Mouse (Mus musculus): ENCODE results near the gene Mrps18a.

GRCm38 (mm10) chr17:46127814-46128493, 17.2 kb downstream of the Mrps18a start:
- TF ChIP-seq ZNF384 (IDR thresholded peaks at IDR 0.05; ENCODE audit: low read depth, low read length) (no peak), ZC3H11A (IDR thresholded peaks at IDR 0.05; ENCODE audit: borderline replicate concordance, low read depth, low read length) (no peak)

Measured in ES-E14 (cell line).